Mouse (Mus musculus) right cerebral cortex, postnatal 14 days (tissue): ENCODE measurements at regions not wholly inside any gene's neighbourhood (a gene's known extent, or its start where the extent isn't known, plus 50 kb on each side); places are given as distances from the start of the nearest gene placed in this dataset.

ENCODE experiments used
- DNase-seq: peaks from one replicate; pipeline ENCODE4 v3.0.0; 2022

GRCm38 (mm10) chr6:107803056-107803455, 261.8 kb upstream of the Setmar start:
- DNase-seq = no peak
